In genomic region chr10:75516038-75516723, GRCm38 (mm10) we compare ENCODE assay signal across 8 mouse cellular contexts. TPM values are rescaled to one million over a fixed set of nuclear protein-coding genes. Genes with fewer than 3 reads are reported as not detected.
DNase-seq lines count a peak whose midpoint lies in the region; ATAC-seq and TF ChIP-seq lines count a peak whose summit lies in the region.

No protein-coding gene starts in this region.

- DNase-seq in heart, adult 2 months, result no peak
- no peak for DNase-seq in heart, postnatal 4 days
- DNase-seq in gastrocnemius, postnatal 10 days, result no peak
- no peak for DNase-seq in cerebellum, adult 8-10 months

- peaks cover 6% of the 10 kb centered on the region for H3K36me3 ChIP-seq in heart, adult 2 months (ENCODE audit: control insufficient read depth, insufficient read depth, low read length)
- peaks cover 7% of the 10 kb centered on the region for H3K36me3 ChIP-seq in hindbrain, embryonic 16.5 days (ENCODE audit: control insufficient read depth, insufficient read depth, low read length)
- H3K36me3 ChIP-seq in liver, embryonic 12.5 days, result peaks cover 48% of the 10 kb centered on the region
- H3K36me3 ChIP-seq in stomach, embryonic 15.5 days, result peaks cover 11% of the 10 kb centered on the region; the same call in 1 of the 2 replicates

- WGBS in heart, adult 2 months, result 18% methylated on average over 8 of the region's 8 CpGs
- 30% methylated on average over 8 of the region's 8 CpGs for WGBS in hindbrain, embryonic 16.5 days
- 7% methylated on average over 8 of the region's 8 CpGs for WGBS in liver, embryonic 12.5 days (ENCODE audit: insufficient replicate concordance)
- WGBS in stomach, embryonic 15.5 days, result 23% methylated on average over 8 of the region's 8 CpGs

- H3K79me2 ChIP-seq in heart, adult 2 months (replicated peaks; ENCODE audit: control insufficient read depth, insufficient read depth, low read length), result peaks cover 1% of the 10 kb centered on the region; the same call in 1 of the 2 replicates

- no peak for TF ChIP-seq EP300 in heart, adult 2 months (IDR thresholded peaks at IDR 0.05; ENCODE audit: insufficient read depth, low read depth, low read length)

- TF ChIP-seq CTCF in heart, adult 2 months (IDR thresholded peaks at IDR 0.05), result no peak
- no peak for TF ChIP-seq CTCF in cortical plate, adult 2 months (IDR thresholded peaks at IDR 0.05; ENCODE audit: extremely low read depth, insufficient read depth, low read length)

- intact Hi-C loops in heart, adult 2 months (cut with DNase I), result loop anchor here (2.0 kb wide), 1 partner anchor 303 kb away; the partner anchor contains the start of gene Specc1l

- peak overlapping the region; percentile 97 for H3K9ac ChIP-seq in heart, adult 2 months (ENCODE audit: low read depth, low read length)
- H3K9ac ChIP-seq in hindbrain, embryonic 16.5 days (ENCODE audit: low read depth, low read length), result peak overlapping the region; percentile 94
- H3K9ac ChIP-seq in liver, embryonic 12.5 days, result peak overlapping the region; percentile 98
- peak overlapping the region; percentile 90 for H3K9ac ChIP-seq in stomach, embryonic 15.5 days

- peak overlapping the region; percentile 69 for H3K4me2 ChIP-seq in hindbrain, embryonic 16.5 days (ENCODE audit: low read length)
- H3K4me2 ChIP-seq in liver, embryonic 12.5 days, result peak overlapping the region; percentile 93
- H3K4me2 ChIP-seq in stomach, embryonic 15.5 days, result peak overlapping the region; percentile 79

- TF ChIP-seq POLR2A in heart, adult 2 months (IDR thresholded peaks at IDR 0.05; ENCODE audit: insufficient read depth, low read depth, low read length), result no peak
- no peak for TF ChIP-seq POLR2A in cortical plate, adult 2 months (IDR thresholded peaks at IDR 0.05; ENCODE audit: extremely low read depth, insufficient read depth, low read length)

- no peaks in the 10 kb centered on the region for H3K9me3 ChIP-seq in hindbrain, embryonic 16.5 days (ENCODE audit: control insufficient read depth, low read length)
- no peaks in the 10 kb centered on the region for H3K9me3 ChIP-seq in liver, embryonic 12.5 days (replicated peaks)
- no peaks in the 10 kb centered on the region for H3K9me3 ChIP-seq in stomach, embryonic 15.5 days

- H3K27me3 ChIP-seq in heart, adult 2 months (ENCODE audit: control insufficient read depth, insufficient read depth, low read length), result no peaks in the 10 kb centered on the region
- H3K27me3 ChIP-seq in hindbrain, embryonic 16.5 days (replicated peaks; ENCODE audit: control insufficient read depth, insufficient read depth, low read length), result no peaks in the 10 kb centered on the region
- no peaks in the 10 kb centered on the region for H3K27me3 ChIP-seq in liver, embryonic 12.5 days (replicated peaks)
- no peaks in the 10 kb centered on the region for H3K27me3 ChIP-seq in stomach, embryonic 15.5 days (replicated peaks)

- no peak for ATAC-seq in hindbrain, embryonic 16.5 days
- ATAC-seq in liver, embryonic 12.5 days, result 0 out of 2 replicates have a peak, but pooled peaks have one; percentile 8
- no peak for ATAC-seq in stomach, embryonic 15.5 days (ENCODE audit: insufficient read depth, low FRiP score, low read depth)

- peak overlapping the region; percentile 99 for H3K27ac ChIP-seq in heart, adult 2 months
- no peak overlapping the region for H3K27ac ChIP-seq in cortical plate, adult 2 months (ENCODE audit: insufficient read depth, low read length)
- peak overlapping the region; percentile 98; the same call in 1 of the 2 replicates for H3K27ac ChIP-seq in hindbrain, embryonic 16.5 days (ENCODE audit: low read depth, low read length)
- peak overlapping the region; percentile 98 for H3K27ac ChIP-seq in liver, embryonic 12.5 days
- H3K27ac ChIP-seq in stomach, embryonic 15.5 days, result peak overlapping the region; percentile 96

- H3K4me1 ChIP-seq in heart, adult 2 months (ENCODE audit: control insufficient read depth, insufficient read depth, low read length), result peaks cover 14% of the 10 kb centered on the region
- H3K4me1 ChIP-seq in cortical plate, adult 2 months (ENCODE audit: control insufficient read depth, insufficient read depth, low read length), result peaks cover 9% of the 10 kb centered on the region; the same call in 1 of the 2 replicates
- peaks cover 23% of the 10 kb centered on the region for H3K4me1 ChIP-seq in hindbrain, embryonic 16.5 days (ENCODE audit: control insufficient read depth, insufficient read depth, low read depth, low read length)
- peaks cover 74% of the 10 kb centered on the region for H3K4me1 ChIP-seq in liver, embryonic 12.5 days
- peaks cover 14% of the 10 kb centered on the region for H3K4me1 ChIP-seq in stomach, embryonic 15.5 days

- peak overlapping the region; percentile 98 for H3K4me3 ChIP-seq in heart, adult 2 months
- peak overlapping the region; percentile 81 for H3K4me3 ChIP-seq in cortical plate, adult 2 months (ENCODE audit: insufficient read depth, low read length)
- H3K4me3 ChIP-seq in hindbrain, embryonic 16.5 days (ENCODE audit: low read length), result peak overlapping the region; percentile 89
- H3K4me3 ChIP-seq in liver, embryonic 12.5 days, result peak overlapping the region; percentile 97
- peak overlapping the region; percentile 94 for H3K4me3 ChIP-seq in stomach, embryonic 15.5 days (replicated peaks)

RNA-seq across cellular contexts. Expression of gene Snrpd3, which starts 1.2 kb away (rescaled TPM):
- total RNA-seq in heart, adult 2 months (2021), result 10 to 100 TPM; 61.1 to 65.8 TPM
- 20.8 and 24.8 TPM in 2 replicates for polyA plus RNA-seq in heart, adult 2 months (2012; rRNA removed)
- 100 to 1,000 TPM in 1 of 2 experiments, 10 to 100 TPM in 1; 94.4 to 103 TPM for total RNA-seq in heart, postnatal 4 days (2021)
- 43.7 and 44.6 TPM in 2 replicates for polyA plus RNA-seq in cortical plate, adult 2 months (2012; rRNA removed)
- polyA plus RNA-seq in hindbrain, embryonic 16.5 days (2015; fragmentation: Nextera tagmentation; extraction: Ambion mirVana), result 114 and 124 TPM in 2 replicates
- 119 and 126 TPM in 2 replicates for polyA plus RNA-seq in liver, embryonic 12.5 days (2016; fragmentation: Nextera tagmentation; extraction: Ambion mirVana)
- polyA plus RNA-seq in stomach, embryonic 15.5 days (2015; fragmentation: Nextera tagmentation; extraction: Ambion mirVana), result 137 and 147 TPM in 2 replicates
- 100 to 1,000 TPM; 126 to 134 TPM for total RNA-seq in gastrocnemius, postnatal 10 days (2021)

RNA-seq across cellular contexts. Expression of gene Gucd1, which starts 1.6 kb away (rescaled TPM):
- total RNA-seq in heart, adult 2 months (2021), result 10 to 100 TPM; 33.2 to 37.7 TPM
- polyA plus RNA-seq in heart, adult 2 months (2012; rRNA removed), result 44.7 and 50.3 TPM in 2 replicates
- 10 to 100 TPM; 36.4 to 42.8 TPM for total RNA-seq in heart, postnatal 4 days (2021)
- polyA plus RNA-seq in cortical plate, adult 2 months (2012; rRNA removed), result 14.3 and 16.0 TPM in 2 replicates
- polyA plus RNA-seq in hindbrain, embryonic 16.5 days (2015; fragmentation: Nextera tagmentation; extraction: Ambion mirVana), result 15.4 and 19.8 TPM in 2 replicates
- polyA plus RNA-seq in liver, embryonic 12.5 days (2016; fragmentation: Nextera tagmentation; extraction: Ambion mirVana), result 46.6 and 50.5 TPM in 2 replicates
- 26.7 and 27.5 TPM in 2 replicates for polyA plus RNA-seq in stomach, embryonic 15.5 days (2015; fragmentation: Nextera tagmentation; extraction: Ambion mirVana)
- total RNA-seq in gastrocnemius, postnatal 10 days (2021), result 10 to 100 TPM; 46.9 to 47.5 TPM

RNA-seq across cellular contexts. Expression of gene Lrrc75b, which starts 43.9 kb away (rescaled TPM):
- total RNA-seq in heart, adult 2 months (2021), result under 1 TPM; 0.66 to 0.84 TPM
- 1.00 and 1.3 TPM in 2 replicates for polyA plus RNA-seq in heart, adult 2 months (2012; rRNA removed)
- total RNA-seq in heart, postnatal 4 days (2021), result 1 to 10 TPM; 1.5 TPM
- polyA plus RNA-seq in cortical plate, adult 2 months (2012; rRNA removed), result 8.9 and 9.9 TPM in 2 replicates
- polyA plus RNA-seq in hindbrain, embryonic 16.5 days (2015; fragmentation: Nextera tagmentation; extraction: Ambion mirVana), result 38.9 and 44.7 TPM in 2 replicates
- 0.11 and 0.12 TPM in 2 replicates for polyA plus RNA-seq in liver, embryonic 12.5 days (2016; fragmentation: Nextera tagmentation; extraction: Ambion mirVana)
- 1.6 and 2.6 TPM in 2 replicates for polyA plus RNA-seq in stomach, embryonic 15.5 days (2015; fragmentation: Nextera tagmentation; extraction: Ambion mirVana)
- total RNA-seq in gastrocnemius, postnatal 10 days (2021), result 1 to 10 TPM; 1.3 to 1.9 TPM

RNA-seq across cellular contexts. Expression of gene Ggt1, which starts 45.2 kb away (rescaled TPM):
- total RNA-seq in heart, adult 2 months (2021), result under 1 TPM in 1 of 2 experiments, not detected in 1; 0.31 TPM
- polyA plus RNA-seq in heart, adult 2 months (2012; rRNA removed), result 0.35 TPM in 1 of 2 replicates, not detected in the other
- under 1 TPM in 1 of 2 experiments, not detected in 1; 0.38 TPM for total RNA-seq in heart, postnatal 4 days (2021)
- 3.8 and 4.7 TPM in 2 replicates for polyA plus RNA-seq in cortical plate, adult 2 months (2012; rRNA removed)
- polyA plus RNA-seq in hindbrain, embryonic 16.5 days (2015; fragmentation: Nextera tagmentation; extraction: Ambion mirVana), result 0.69 and 2.1 TPM in 2 replicates
- polyA plus RNA-seq in liver, embryonic 12.5 days (2016; fragmentation: Nextera tagmentation; extraction: Ambion mirVana), result 2.6 and 4.7 TPM in 2 replicates
- 26.5 and 36.2 TPM in 2 replicates for polyA plus RNA-seq in stomach, embryonic 15.5 days (2015; fragmentation: Nextera tagmentation; extraction: Ambion mirVana)
- total RNA-seq in gastrocnemius, postnatal 10 days (2021), result 1 to 10 TPM in 1 of 2 experiments, under 1 TPM in 1; 0.52 to 1.0 TPM
